Mouse (Mus musculus) heart, embryonic 12.5 days (tissue): ENCODE measurements around the gene Gm6509. TPM values are rescaled to one million over a fixed set of nuclear protein-coding genes. Genes with fewer than 3 reads are reported as not detected.
"Not testable (repeated sequence)": the region's sequence is repeated elsewhere in the genome, so short reads cannot be mapped to it uniquely, and the experiment has no call there.

ENCODE experiments used
- ATAC-seq: fragments of 200-750 bp; cut with Nextera tagmentation; 2 replicates; pipeline ENCODE4 v1.8.0; 2017; ENCODE audit warnings: moderate TSS enrichment, moderate library complexity; ENCODE audit not compliant: insufficient number of reproducible peaks, low FRiP score
- H3K27ac ChIP-seq: fragments of 300-500 bp; sonication (generic); 2 replicates; pipeline ENCODE4 v1.5.1; 2016; ENCODE audit warnings: mild to moderate bottlenecking, moderate library complexity; ENCODE audit not compliant: poor library complexity, severe bottlenecking
- H3K27me3 ChIP-seq: fragments of 300-500 bp; sonication (generic); replicated peaks from 2 replicates; pipeline ENCODE4 v1.6.1; 2016; ENCODE audit warnings: mild to moderate bottlenecking, moderate library complexity
- H3K36me3 ChIP-seq: fragments of 300-500 bp; sonication (generic); 2 replicates; pipeline ENCODE4 v1.6.1; 2016; ENCODE audit warnings: mild to moderate bottlenecking, moderate library complexity
- H3K4me1 ChIP-seq: fragments of 300-500 bp; sonication (generic); replicated peaks from 2 replicates; pipeline ENCODE4 v1.6.1; 2016; ENCODE audit warnings: mild to moderate bottlenecking
- H3K4me2 ChIP-seq: fragments of 300-500 bp; sonication (generic); 2 replicates; pipeline ENCODE4 v1.6.1; 2016; ENCODE audit warnings: mild to moderate bottlenecking, moderate library complexity
- H3K4me3 ChIP-seq: fragments of 300-500 bp; sonication (generic); 2 replicates; pipeline ENCODE4 v1.5.1; 2016; ENCODE audit warnings: mild to moderate bottlenecking
- H3K9ac ChIP-seq: fragments of 300-500 bp; sonication (generic); 2 replicates; pipeline ENCODE4 v1.6.1; 2016; ENCODE audit warnings: mild to moderate bottlenecking, moderate library complexity
- H3K9me3 ChIP-seq: fragments of 300-500 bp; sonication (generic); replicated peaks from 2 replicates; pipeline ENCODE4 v1.6.1; 2016; ENCODE audit warnings: mild to moderate bottlenecking, moderate library complexity
- WGBS: fragments of 180-500 bp; shearing (Covaris S2); methylation state at CpG from one replicate; pipeline ENCODE4 v1.1.7; 2016; 5-methylcytosine and 5-hydroxymethylcytosine counted together
- polyA plus RNA-seq: library from polyadenylated mRNA; unstranded; fragments of >200 nt; fragmentation: Nextera tagmentation; extraction: Ambion mirVana; gene quantifications from 2 replicates; pipeline ENCODE4 v1.2.1, GENCODE M21; 2016

Gene Gm6509
- not detected in 2 replicates for polyA plus RNA-seq

DNA sequence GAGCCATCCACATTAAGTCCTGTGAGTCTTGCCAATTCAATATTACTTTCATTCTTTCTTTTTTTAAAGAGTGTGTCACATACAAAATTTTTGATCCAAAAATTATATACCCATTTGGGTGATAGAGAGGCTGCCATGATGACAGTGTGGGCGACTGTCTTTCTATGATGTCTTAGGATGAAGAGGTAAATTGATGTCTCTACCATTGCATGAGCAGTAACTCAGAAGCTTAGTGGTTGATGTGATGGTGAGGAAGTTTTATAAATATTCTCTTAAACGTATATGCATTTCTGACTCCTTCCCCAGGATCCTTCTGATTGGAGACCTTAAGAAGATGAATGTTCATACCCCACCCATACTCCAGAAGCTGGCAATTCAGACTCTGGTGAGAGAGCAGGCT, at the start of gene Gm6509:
Gene Gm6509 (plus strand): TSS at position 301 of the 400 bp plus-strand sequence.
- WGBS = no CpG with 5 or more reads among the region's 2 CpGs
- ATAC-seq, H3K4me1 ChIP-seq, H3K9me3 ChIP-seq, H3K4me3 ChIP-seq, H3K9ac ChIP-seq, H3K27ac ChIP-seq, H3K27me3 ChIP-seq, H3K36me3 ChIP-seq, H3K4me2 ChIP-seq: not testable (repeated sequence)

- not testable (repeated sequence) for H3K4me2 ChIP-seq, H3K36me3 ChIP-seq, H3K9ac ChIP-seq, H3K4me3 ChIP-seq, H3K27me3 ChIP-seq, H3K9me3 ChIP-seq, ATAC-seq, H3K27ac ChIP-seq, H3K4me1 ChIP-seq
- WGBS = no CpG with 5 or more reads among the region's 1 CpGs
Measured at GRCm38 (mm10) chr5:94616242-94616641, 7.5 kb upstream of the Gm6509 start, which contains the start of gene Gm3147. Gene Gm3147, minus strand, starts transcription at chr5:94616342.

DNA sequence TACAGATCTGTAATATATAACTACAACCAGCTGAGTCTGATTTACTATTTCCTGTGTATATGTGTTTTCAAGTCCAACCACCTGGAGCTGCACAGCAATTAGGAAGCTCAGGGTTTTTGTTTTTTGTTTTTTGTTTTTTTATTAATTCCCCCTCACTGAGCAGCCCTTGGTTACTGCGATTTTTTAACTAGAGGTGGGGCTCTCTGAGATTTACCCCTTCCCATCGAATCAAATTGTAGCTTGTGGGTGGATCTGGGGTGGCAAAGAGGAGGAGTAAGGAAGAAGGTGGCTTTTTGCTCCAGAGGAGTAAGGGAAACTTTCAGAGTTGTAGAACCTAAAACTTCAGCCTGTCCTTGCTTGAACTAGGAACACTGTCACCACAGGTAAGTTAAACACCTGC, 24.3 kb downstream of the Gm6509 start, which contains the start of gene Gm6205:
Gene Gm6205 (plus strand): TSS at position 301 of the 400 bp plus-strand sequence.
- not testable (repeated sequence) for H3K27ac ChIP-seq, H3K27me3 ChIP-seq, ATAC-seq, H3K9me3 ChIP-seq, H3K4me3 ChIP-seq, H3K4me2 ChIP-seq, H3K36me3 ChIP-seq, H3K9ac ChIP-seq, H3K4me1 ChIP-seq
- no CpG with 5 or more reads among the region's 2 CpGs for WGBS

Other genes with a start within 250 kb of the Gm6509 start
- gene Gm7682, start 178.2 kb upstream of the Gm6509 start, polyA plus RNA-seq = not detected in 2 replicates
- gene Gm3139, start 97.7 kb upstream of the Gm6509 start, polyA plus RNA-seq = not detected in 2 replicates
- gene Gm3147, start 7.6 kb upstream of the Gm6509 start, polyA plus RNA-seq = not detected in 2 replicates
- gene Gm6205, start 24.4 kb downstream of the Gm6509 start, polyA plus RNA-seq = not detected in 2 replicates
- not detected in 2 replicates for gene Gm3183, start 241.5 kb downstream of the Gm6509 start, polyA plus RNA-seq